Mouse (Mus musculus) thymus, adult 18-20 months (tissue): ENCODE measurements around the gene Fasl.

ENCODE experiments used
- DNase-seq, 2 experiments: peaks; one replicate each; pipeline ENCODE4 v3.0.0; 2022; ENCODE audit warnings: mixed read lengths in 2 of 2

Gene Fasl

GRCm38 (mm10) chr1:161788339-161788738 lies at the start of gene Fasl:
Fasl (minus strand) TSS chr1:161788495.
- peak in 1 of 2 experiments; percentile 51 for DNase-seq

GRCm38 (mm10) chr1:161826677-161827076 lies 38.4 kb upstream of the Fasl start:
- no peak for DNase-seq

GRCm38 (mm10) chr1:161809428-161809827 lies 21.1 kb upstream of the Fasl start:
- DNase-seq: no peak

GRCm38 (mm10) chr1:161808980-161809379 lies 20.7 kb upstream of the Fasl start:
- DNase-seq: no peak

GRCm38 (mm10) chr1:161804541-161804971 lies 16.3 kb upstream of the Fasl start:
- DNase-seq: peak in 1 of 2 experiments; percentile 37

GRCm38 (mm10) chr1:161801321-161801720 lies 13.0 kb upstream of the Fasl start:
- DNase-seq: no peak

GRCm38 (mm10) chr1:161800256-161800655 lies 12.0 kb upstream of the Fasl start:
- no peak for DNase-seq

- DNase-seq: no peak
Observed at GRCm38 (mm10) chr1:161799791-161800190, 11.5 kb upstream of the Fasl start.

GRCm38 (mm10) chr1:161798866-161799265 lies 10.6 kb upstream of the Fasl start:
- DNase-seq: peak in 1 of 2 experiments; percentile 25

- DNase-seq: no peak
Observed at GRCm38 (mm10) chr1:161794447-161795211, 6.3 kb upstream of the Fasl start.

GRCm38 (mm10) chr1:161793321-161793720 lies 5.0 kb upstream of the Fasl start:
- no peak for DNase-seq

GRCm38 (mm10) chr1:161792687-161792969 lies 4.3 kb upstream of the Fasl start:
- DNase-seq: no peak

- DNase-seq: no peak
Observed at GRCm38 (mm10) chr1:161791854-161792686, 3.8 kb upstream of the Fasl start.

GRCm38 (mm10) chr1:161782725-161783124 lies 5.6 kb downstream of the Fasl start:
- DNase-seq: no peak

- DNase-seq: no peak
Observed at GRCm38 (mm10) chr1:161781594-161781993, 6.7 kb downstream of the Fasl start.

- peak in 1 of 2 experiments; percentile 24 for DNase-seq
Observed at GRCm38 (mm10) chr1:161779057-161779456, 9.2 kb downstream of the Fasl start.

GRCm38 (mm10) chr1:161775151-161775550 lies 13.1 kb downstream of the Fasl start:
- no peak for DNase-seq

- no peak for DNase-seq
Observed at GRCm38 (mm10) chr1:161771293-161771692, 17.0 kb downstream of the Fasl start.

- DNase-seq: no peak
Observed at GRCm38 (mm10) chr1:161769329-161769728, 19.0 kb downstream of the Fasl start.

- peak in 1 of 2 experiments; percentile 22 for DNase-seq
Observed at GRCm38 (mm10) chr1:161767101-161767524, 21.2 kb downstream of the Fasl start.

- peak; percentile 76 to 86 for DNase-seq
Observed at GRCm38 (mm10) chr1:161766656-161767055, 21.6 kb downstream of the Fasl start.

- DNase-seq: peak; percentile 53 to 71
Observed at GRCm38 (mm10) chr1:161765932-161766331, 22.4 kb downstream of the Fasl start.

- no peak for DNase-seq
Observed at GRCm38 (mm10) chr1:161764964-161765363, 23.3 kb downstream of the Fasl start.

GRCm38 (mm10) chr1:161761556-161761955 lies 26.7 kb downstream of the Fasl start:
- peak in 1 of 2 experiments; percentile 17 for DNase-seq
